Mouse (Mus musculus): Measurements from ENCODE around the gene Yy1. TPM values are rescaled to one million over a fixed set of nuclear protein-coding genes. Genes with fewer than 3 reads are reported as not detected.

Yy1 gene
- 32.4 and 46.5 TPM in 2 replicates for polyA plus RNA-seq (2012; ENCODE audit: low replicate concordance)

GRCm38 (mm10) chr12:108792546-108793452 lies at the start of gene Yy1:
TSS of gene Yy1 (plus strand) at chr12:108792973.

GRCm38 (mm10) chr12:108835840-108836409 lies 43.2 kb downstream of the Yy1 start, which contains the start of the genes Slc25a29 and Slc25a47:
TSS of gene Slc25a29 (minus strand) at chr12:108835883.
TSS of gene Slc25a47 (plus strand) at chr12:108836046.

Other genes with a start within 250 kb of the Yy1 start
- gene Evl, start 238.3 kb upstream of the Yy1 start, polyA plus RNA-seq (2012; ENCODE audit: low replicate concordance): 88.6 and 189 TPM in 2 replicates
- 0.14 TPM in 1 of 2 replicates, not detected in the other for gene Degs2, start 90.7 kb upstream of the Yy1 start, polyA plus RNA-seq (2012; ENCODE audit: low replicate concordance)
- 1.1 TPM in 2 replicates for gene Slc25a29, start 42.9 kb downstream of the Yy1 start, polyA plus RNA-seq (2012; ENCODE audit: low replicate concordance)
- gene Slc25a47, start 43.1 kb downstream of the Yy1 start, polyA plus RNA-seq (2012; ENCODE audit: low replicate concordance): 3.8 and 3.9 TPM in 2 replicates
- 4.0 and 13.0 TPM in 2 replicates for gene Wdr25, start 100.7 kb downstream of the Yy1 start, polyA plus RNA-seq (2012; ENCODE audit: low replicate concordance)
- 9.4 and 78.8 TPM in 2 replicates for gene Wars, start 101.2 kb downstream of the Yy1 start, polyA plus RNA-seq (2012; ENCODE audit: low replicate concordance)